Comparison of ENCODE assay signal across 8 mouse cellular contexts in genomic region chr6:134439401-134440021, GRCm38 (mm10). TPM values are rescaled to one million over a fixed set of nuclear protein-coding genes. Genes with fewer than 3 reads are reported as not detected.
A peak's percentile ranks its signal among the peaks of the same experiment; 100 is the strongest.
DNase-seq lines count a peak whose midpoint lies in the region; ATAC-seq lines count a peak whose summit lies in the region.

No protein-coding gene starts in this region.

- WGBS in forebrain, embryonic 14.5 days: 8% methylated on average over 23 of the region's 23 CpGs
- WGBS in neural tube, embryonic 13.5 days: 11% methylated on average over 23 of the region's 23 CpGs

- no peaks in the 10 kb centered on the region; the same call in 1 of the 2 replicates for H3K4me1 ChIP-seq in brown adipose tissue, adult 24 weeks (ENCODE audit: control insufficient read depth, insufficient read depth, insufficient read length, low read length)
- H3K4me1 ChIP-seq in forebrain, embryonic 14.5 days (ENCODE audit: control insufficient read depth, insufficient read depth, low read length): peaks cover 10% of the 10 kb centered on the region
- peaks cover 20% of the 10 kb centered on the region for H3K4me1 ChIP-seq in neural tube, embryonic 13.5 days (replicated peaks)

- H3K4me2 ChIP-seq in forebrain, embryonic 14.5 days (ENCODE audit: low read length): peak overlapping the region; percentile 55
- H3K4me2 ChIP-seq in neural tube, embryonic 13.5 days: peak overlapping the region; percentile 57

- peak overlapping the region; percentile 33 for H3K9ac ChIP-seq in forebrain, embryonic 14.5 days (ENCODE audit: low read length)
- peak overlapping the region; percentile 61 for H3K9ac ChIP-seq in neural tube, embryonic 13.5 days

- no peaks in the 10 kb centered on the region for H3K27me3 ChIP-seq in forebrain, embryonic 14.5 days (replicated peaks; ENCODE audit: control insufficient read depth, insufficient read depth, low read length)
- H3K27me3 ChIP-seq in neural tube, embryonic 13.5 days: no peaks in the 10 kb centered on the region

- peak; percentile 70 for DNase-seq in Muller cell, postnatal 12 days (ENCODE audit: inconsistent ontology term)
- DNase-seq in forebrain, embryonic 14.5 days (ENCODE audit: low spot score): peak; percentile 85
- DNase-seq in heart, postnatal 10 days: peak; percentile 50 to 54
- peak; percentile 33 to 53 for DNase-seq in left cerebral cortex, postnatal 10 days (ENCODE audit: extremely low spot score in 1 of 2, low spot score in 2 of 2)
- DNase-seq in spleen, adult 12 weeks (ENCODE audit: low spot score): no peak
- no peak for DNase-seq in testis, postnatal 14 days (ENCODE audit: low spot score)

- no peaks in the 10 kb centered on the region for H3K9me3 ChIP-seq in forebrain, embryonic 14.5 days (replicated peaks; ENCODE audit: control insufficient read depth, low read length)
- no peaks in the 10 kb centered on the region for H3K9me3 ChIP-seq in neural tube, embryonic 13.5 days

- peak; percentile 89 for ATAC-seq in forebrain, embryonic 14.5 days
- ATAC-seq in neural tube, embryonic 13.5 days (ENCODE audit: low read depth): peak; percentile 84

- H3K4me3 ChIP-seq in brown adipose tissue, adult 24 weeks (ENCODE audit: insufficient read depth, low read depth, low read length): no peak overlapping the region
- H3K4me3 ChIP-seq in forebrain, embryonic 14.5 days (ENCODE audit: low read depth, low read length): peak overlapping the region; percentile 13
- H3K4me3 ChIP-seq in neural tube, embryonic 13.5 days: peak overlapping the region; percentile 25

- no peaks in the 10 kb centered on the region for H3K36me3 ChIP-seq in forebrain, embryonic 14.5 days (ENCODE audit: control insufficient read depth, insufficient read depth, low read length)
- H3K36me3 ChIP-seq in neural tube, embryonic 13.5 days: peaks cover under 1% of the 10 kb centered on the region; the same call in 1 of the 2 replicates

- H3K27ac ChIP-seq in brown adipose tissue, adult 24 weeks (replicated peaks; ENCODE audit: low read depth, low read length): 0 out of 2 replicates have a peak overlapping the region, but pooled peaks have one; percentile 11
- peak overlapping the region; percentile 60; the same call in 1 of the 2 replicates for H3K27ac ChIP-seq in forebrain, embryonic 14.5 days (ENCODE audit: low read depth, low read length)
- H3K27ac ChIP-seq in neural tube, embryonic 13.5 days (replicated peaks): peak overlapping the region; percentile 77

- intact Hi-C loops in heart, postnatal 10 days (cut with DNase I): no loop called here
- intact Hi-C loops in left cerebral cortex, postnatal 10 days (cut with DNase I): no loop called here

RNA-seq across cellular contexts. Expression of gene Bcl2l14, which starts 43.4 kb away (rescaled TPM):
- polyA plus RNA-seq in brown adipose tissue, adult 24 weeks (2012; ENCODE audit: insufficient read depth, insufficient read length, missing spikeins): not detected in 2 replicates
- not detected in 2 replicates for polyA plus RNA-seq in forebrain, embryonic 14.5 days (2014; fragmentation: Nextera tagmentation; extraction: Ambion mirVana)
- not detected for total RNA-seq in heart, postnatal 10 days (2021)
- total RNA-seq in left cerebral cortex, postnatal 10 days (2021): not detected
- polyA plus RNA-seq in neural tube, embryonic 13.5 days (2015; fragmentation: Nextera tagmentation; extraction: Ambion mirVana): not detected in 2 replicates

Comparison
In these comparisons a context has a peak if more than half of its experiments do, and no peak if none do; other contexts are left out.
1. DNase-seq: peak in Muller cell, postnatal 12 days (single experiment), forebrain, embryonic 14.5 days (single experiment), heart, postnatal 10 days (2 of 2) and left cerebral cortex, postnatal 10 days (2 of 2); none in spleen, adult 12 weeks (single experiment) and testis, postnatal 14 days (single experiment).
2. H3K27ac ChIP-seq: peak in every context shown above with its lines; median percentile 77 in neural tube, embryonic 13.5 days; 60 in forebrain, embryonic 14.5 days; 11 in brown adipose tissue, adult 24 weeks.